Mouse (Mus musculus): ENCODE data around the gene Klhl29.

GRCm38 (mm10) chr12:5067590-5067989 is 307.9 kb downstream of the Klhl29 start:
- no peak for TF ChIP-seq CTCF (IDR thresholded peaks at IDR 0.05; ENCODE audit: borderline replicate concordance, extremely low read depth, insufficient read depth, insufficient read length)
- TF ChIP-seq POLR2A (IDR thresholded peaks at IDR 0.05; ENCODE audit: borderline replicate concordance, extremely low read depth, insufficient read depth, insufficient read length, poor library complexity, severe bottlenecking): no peak

Data from brain, embryonic 14.5 days (tissue).